Mouse (Mus musculus) T-helper 2 cell (primary cell): ENCODE measurements around the gene Upp2.

Experiments
- in situ Hi-C: fragments of 300-600 bp; cut with MboI, MseI; formaldehyde crosslinking; loops from one replicate; pipeline ENCODE4 v1.15.1; 2025; ENCODE audit warnings: high pct_unique_total_duplicates

The Upp2 gene

DNA sequence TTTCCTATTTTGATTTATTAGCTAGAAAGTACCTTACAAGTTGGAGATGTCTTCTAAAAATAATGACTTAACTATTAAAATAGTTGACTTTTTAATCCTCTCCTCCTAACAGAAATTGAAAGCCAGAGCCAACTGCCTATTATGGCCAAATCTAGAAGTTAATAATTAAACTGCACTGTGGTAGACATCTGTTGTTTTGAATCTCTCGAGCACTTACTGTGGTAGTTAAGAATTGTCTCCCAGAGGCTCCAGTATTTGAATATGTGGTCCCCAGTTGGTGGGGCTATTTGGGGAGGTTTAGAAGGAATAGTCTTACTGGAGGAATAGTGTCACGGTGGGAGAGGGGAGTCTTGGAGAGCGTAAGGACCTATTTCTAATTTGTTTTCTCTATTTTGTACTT lies 273.9 kb downstream of the Upp2 start:
- in situ Hi-C loops = no loop called here

GRCm38 (mm10) chr2:58842443-58842842 lies 275.3 kb downstream of the Upp2 start:
- in situ Hi-C loops = no loop called here
